Mouse (Mus musculus) ES-E14 (cell line): Measurements from ENCODE around the gene Aldh9a1.

Source experiments
- MAFK ChIP-seq: IDR thresholded peaks from 2 replicates; pipeline ENCODE4 v1.6.1; 2014; ENCODE audit warnings: mild to moderate bottlenecking, low read depth, low read length, inconsistent platforms; ENCODE audit not compliant: insufficient read depth
- ZC3H11A ChIP-seq: IDR thresholded peaks from 2 replicates; pipeline ENCODE4 v1.6.1; 2012; ENCODE audit warnings: low read depth, mild to moderate bottlenecking, inconsistent platforms, low read length, borderline replicate concordance
- ZNF384 ChIP-seq: IDR thresholded peaks from 2 replicates; pipeline ENCODE4 v1.6.1; 2012; ENCODE audit warnings: low read depth, low read length, inconsistent platforms

DNA sequence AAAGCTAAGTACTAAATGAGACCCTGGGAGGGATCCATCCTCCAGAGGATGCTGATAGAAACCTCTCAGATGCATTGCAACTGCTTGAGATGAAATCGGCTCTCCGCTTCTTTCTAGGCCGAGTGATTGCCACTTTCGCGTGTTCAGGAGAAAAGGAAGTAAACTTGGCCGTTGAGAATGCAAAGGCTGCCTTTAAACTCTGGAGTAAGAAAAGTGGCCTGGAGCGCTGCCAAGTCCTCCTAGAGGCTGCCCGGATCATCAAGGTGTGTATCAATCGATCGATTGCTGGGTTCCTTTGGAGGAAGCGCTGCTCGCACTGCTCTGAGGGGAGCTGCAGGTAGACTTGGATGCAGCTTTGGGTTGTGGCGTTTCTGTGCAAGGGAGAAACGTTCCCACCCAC, 2.6 kb downstream of the Aldh9a1 start:
- TF ChIP-seq ZNF384: no peak
- TF ChIP-seq ZC3H11A: no peak
- TF ChIP-seq MAFK: no peak
